ENCODE assay signal across 1 mouse cellular context in the genomic region with DNA sequence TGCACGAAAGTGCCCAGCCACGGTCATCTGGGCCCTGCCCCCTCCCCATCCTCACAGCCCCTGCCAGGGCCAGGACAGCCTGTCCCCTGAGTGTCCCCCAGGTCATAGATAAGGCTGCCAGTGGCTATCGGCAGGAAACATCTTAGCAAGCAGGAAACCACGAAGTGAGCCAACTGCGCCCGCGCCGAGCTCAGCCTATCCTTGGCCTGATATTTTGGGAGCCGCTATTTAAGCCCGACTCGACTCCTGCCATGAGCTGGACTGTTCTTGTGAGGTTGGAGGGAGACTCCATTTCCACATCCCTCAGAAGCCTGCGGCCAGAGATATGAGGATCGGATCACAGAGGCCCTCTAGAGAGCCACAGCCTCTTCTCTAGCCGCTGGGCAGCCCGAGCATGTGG.
TF ChIP-seq lines count a peak whose summit lies in the region.

No protein-coding gene starts in this region.

TF ChIP-seq in MEL, 35 proteins besides CTCF, POLR2A, EP300 and RAD21:
- TF ChIP-seq UBTF (IDR thresholded peaks at IDR 0.05; ENCODE audit: borderline replicate concordance, insufficient read depth, low read depth, low read length): no peak
- 0 out of 2 replicates have a peak, but pooled peaks have one; percentile 8 for TF ChIP-seq ELF1 (IDR thresholded peaks at IDR 0.05; ENCODE audit: low read depth, low read length)
- TF ChIP-seq RCOR1 (IDR thresholded peaks at IDR 0.05; ENCODE audit: low read depth, low read length): peak; percentile 79
- no peak for TF ChIP-seq ZNF384 (IDR thresholded peaks at IDR 0.05; ENCODE audit: low read depth, low read length)
- peak; percentile 56 for TF ChIP-seq NELFE (IDR thresholded peaks at IDR 0.05; ENCODE audit: low read depth, low read length)
- no peak; the same call in 1 of the 2 replicates for TF ChIP-seq MAFK (IDR thresholded peaks at IDR 0.05; ENCODE audit: borderline replicate concordance, low read depth, low read length)
- peak; percentile 71 for TF ChIP-seq MAZ (IDR thresholded peaks at IDR 0.05; ENCODE audit: low read depth, low read length)
- TF ChIP-seq KAT2A (conservative IDR thresholded peaks at IDR 0.05; ENCODE audit: low read depth, low read length): no peak; the same call in 1 of the 2 replicates
- TF ChIP-seq BHLHE40 (IDR thresholded peaks at IDR 0.05; ENCODE audit: borderline replicate concordance, low read depth, low read length): 0 out of 2 replicates have a peak, but pooled peaks have one; percentile 60
- no peak for TF ChIP-seq USF2 (IDR thresholded peaks at IDR 0.05; ENCODE audit: borderline replicate concordance in 1 of 2, insufficient read depth in 1 of 2, low read depth in 1 of 2, low read length in 2 of 2)
- no peak for TF ChIP-seq CHD1 (IDR thresholded peaks at IDR 0.05; ENCODE audit: low read depth, low read length)
- no peak for TF ChIP-seq MYC (IDR thresholded peaks at IDR 0.05; ENCODE audit: low read depth, low read length)
- peak; percentile 41; the same call in 1 of the 2 replicates for TF ChIP-seq POLR2AphosphoS2 (IDR thresholded peaks at IDR 0.05; ENCODE audit: low read length)
- no peak for TF ChIP-seq USF1 (IDR thresholded peaks at IDR 0.05; ENCODE audit: low read depth, low read length)
- TF ChIP-seq TCF12 (IDR thresholded peaks at IDR 0.05; ENCODE audit: low read depth, low read length): peak; percentile 97
- TF ChIP-seq SMC3 (IDR thresholded peaks at IDR 0.05; ENCODE audit: low read depth, low read length): no peak
- TF ChIP-seq MEF2A (IDR thresholded peaks at IDR 0.05; ENCODE audit: extremely low read depth, insufficient replicate concordance, low read depth, low read length, poor library complexity, severe bottlenecking): peak; percentile 82; the same call in 1 of the 2 replicates
- peak; percentile 74 for TF ChIP-seq ZMIZ1 (IDR thresholded peaks at IDR 0.05; ENCODE audit: low read depth, low read length)
- TF ChIP-seq GABPA (IDR thresholded peaks at IDR 0.05; ENCODE audit: low read depth, low read length): no peak
- TF ChIP-seq CHD2 (IDR thresholded peaks at IDR 0.05; ENCODE audit: low read length): no peak
- peak; percentile 94 for TF ChIP-seq TBP (IDR thresholded peaks at IDR 0.05; ENCODE audit: low read depth, low read length)
- TF ChIP-seq ZC3H11A (IDR thresholded peaks at IDR 0.05; ENCODE audit: low read depth, low read length): no peak
- no peak for TF ChIP-seq MXI1 (IDR thresholded peaks at IDR 0.05; ENCODE audit: low read depth, low read length)
- TF ChIP-seq GATA1 (IDR thresholded peaks at IDR 0.05; ENCODE audit: low read depth, low read length): peak; percentile 93
- TF ChIP-seq ETS1 (IDR thresholded peaks at IDR 0.05; ENCODE audit: low read depth, low read length): peak; percentile 66; the same call in 1 of the 2 replicates
- TF ChIP-seq ZKSCAN1 (IDR thresholded peaks at IDR 0.05; ENCODE audit: low read depth, low read length): no peak
- TF ChIP-seq JUND (IDR thresholded peaks at IDR 0.05; ENCODE audit: low read depth, low read length): no peak
- TF ChIP-seq NRF1 (IDR thresholded peaks at IDR 0.05; ENCODE audit: insufficient read depth, low read depth, low read length, poor library complexity, severe bottlenecking): peak; percentile 63
- TF ChIP-seq E2F4 (IDR thresholded peaks at IDR 0.05; ENCODE audit: borderline replicate concordance, low read depth, low read length): no peak
- no peak for TF ChIP-seq HCFC1 (IDR thresholded peaks at IDR 0.05; ENCODE audit: low read depth, low read length)
- peak; percentile 97 for TF ChIP-seq TAL1 (IDR thresholded peaks at IDR 0.05; ENCODE audit: low read length)
- TF ChIP-seq POLR2AphosphoS5 (IDR thresholded peaks at IDR 0.05; ENCODE audit: borderline replicate concordance, low read depth, low read length): no peak
- peak; percentile 72; the same call in 1 of the 2 replicates for TF ChIP-seq SIN3A (IDR thresholded peaks at IDR 0.05; ENCODE audit: low read length)
- no peak; the same call in 1 of the 2 replicates for TF ChIP-seq MAX (IDR thresholded peaks at IDR 0.05; ENCODE audit: low read length)
- 0 out of 2 replicates have a peak, but pooled peaks have one; percentile 21 for TF ChIP-seq MYB (IDR thresholded peaks at IDR 0.05; ENCODE audit: low read depth, low read length)
